Mouse (Mus musculus) cerebellum, adult 8-10 months (tissue): ENCODE results near the gene Rpp25l.

ENCODE experiments used
- DNase-seq: peaks from one replicate; pipeline ENCODE4 v3.0.0; 2022

The Rpp25l gene

GRCm38 (mm10) chr4:41665009-41665675 is 48.2 kb downstream of the Rpp25l start:
- DNase-seq = no peak

GRCm38 (mm10) chr4:41664533-41664932 is 48.8 kb downstream of the Rpp25l start:
- DNase-seq = no peak

DNA sequence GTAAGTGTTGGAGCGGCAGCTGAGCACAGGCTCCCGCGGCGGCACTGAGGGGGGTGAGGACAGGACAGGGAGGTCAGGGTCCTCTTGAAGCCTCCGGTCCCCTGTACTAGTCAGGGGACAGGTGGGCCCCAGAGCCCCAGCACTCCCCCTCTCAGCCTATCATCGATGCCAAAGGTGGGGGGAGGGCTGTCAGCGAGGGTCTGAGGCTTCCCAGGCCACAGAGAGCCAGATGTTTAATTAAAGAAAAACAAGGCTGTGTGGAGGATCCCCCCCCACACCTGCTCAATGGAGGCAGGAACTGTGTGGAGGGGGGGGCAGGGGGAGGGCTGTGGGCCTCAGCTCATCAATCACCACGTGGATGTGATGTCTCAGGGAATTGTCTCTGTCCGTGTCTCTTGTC is 49.7 kb downstream of the Rpp25l start:
- no peak for DNase-seq

GRCm38 (mm10) chr4:41662723-41663122 is 50.6 kb downstream of the Rpp25l start:
- no peak for DNase-seq
